Mouse (Mus musculus): ENCODE measurements around the gene Foxk1. TPM values are rescaled to one million over a fixed set of nuclear protein-coding genes. Genes with fewer than 3 reads are reported as not detected.

The Foxk1 gene
- 4.8 and 6.3 TPM in 2 replicates for polyA plus RNA-seq (2015; fragmentation: Nextera tagmentation; extraction: Ambion mirVana)

DNA sequence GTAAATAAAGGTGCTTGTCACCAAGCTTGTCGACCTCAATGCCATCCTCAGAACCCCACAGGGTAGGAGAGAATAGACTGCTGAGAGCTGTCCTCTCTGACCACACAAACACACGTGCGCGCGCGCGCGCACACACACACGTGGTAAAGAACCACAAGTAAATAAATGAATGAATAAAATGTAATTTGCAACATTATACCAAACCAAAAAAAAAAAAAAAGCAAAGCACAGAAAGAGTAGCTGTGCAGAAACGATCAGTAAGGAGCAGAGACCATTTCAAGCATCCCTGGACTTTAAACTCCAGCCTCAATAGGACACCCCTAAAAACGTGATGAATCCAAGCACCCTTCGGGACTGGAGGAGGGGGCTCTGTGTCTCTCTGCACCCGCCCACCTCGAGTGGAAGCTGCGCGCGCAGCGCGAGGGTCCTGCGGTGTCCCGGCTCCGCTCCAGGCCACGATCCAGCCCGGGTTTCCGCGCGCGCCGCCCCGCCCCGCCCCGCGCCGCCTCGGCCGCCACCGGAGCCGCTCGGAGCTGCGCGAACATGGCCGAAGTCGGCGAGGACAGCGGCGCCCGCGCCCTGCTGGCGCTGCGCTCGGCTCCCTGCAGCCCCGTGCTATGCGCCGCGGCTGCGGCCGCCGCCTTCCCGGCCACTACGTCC lies at the start of gene Foxk1:
Foxk1 (plus strand) TSS at position 517 of the 660 bp plus-strand sequence.

GRCm38 (mm10) chr5:142463461-142464454 lies 62.5 kb downstream of the Foxk1 start, which contains the start of gene Ap5z1:
Gene Ap5z1 (plus strand): TSS chr5:142463944.

Other genes with a start within 250 kb of the Foxk1 start
- 7.6 and 8.8 TPM in 2 replicates for gene Ap5z1, start 62.4 kb downstream of the Foxk1 start, polyA plus RNA-seq (2015; fragmentation: Nextera tagmentation; extraction: Ambion mirVana)
- gene Papolb, start 128.6 kb downstream of the Foxk1 start, polyA plus RNA-seq (2015; fragmentation: Nextera tagmentation; extraction: Ambion mirVana), result 0.14 and 0.15 TPM in 2 replicates
- 15.3 and 19.4 TPM in 2 replicates for gene Radil, start 149.6 kb downstream of the Foxk1 start, polyA plus RNA-seq (2015; fragmentation: Nextera tagmentation; extraction: Ambion mirVana)
- gene Mmd2, start 207.3 kb downstream of the Foxk1 start, polyA plus RNA-seq (2015; fragmentation: Nextera tagmentation; extraction: Ambion mirVana), result 136 and 152 TPM in 2 replicates
- gene Wipi2, start 226.2 kb downstream of the Foxk1 start, polyA plus RNA-seq (2015; fragmentation: Nextera tagmentation; extraction: Ambion mirVana), result 38.8 and 39.8 TPM in 2 replicates

Data from neural tube, postnatal 0 days (tissue).